Mouse (Mus musculus) gastrocnemius, adult 2 months (tissue): ENCODE measurements around the gene Pik3cg. TPM values are rescaled to one million over a fixed set of nuclear protein-coding genes. Genes with fewer than 3 reads are reported as not detected.

ENCODE experiments used
- DNase-seq: peaks from one replicate; pipeline ENCODE4 v3.0.0; 2022
- H3K27ac ChIP-seq: fragments of 200-600 bp; 2 replicates; pipeline ENCODE4 v1.8.1; 2022; ENCODE audit warnings: mild to moderate bottlenecking
- H3K4me3 ChIP-seq: fragments of 200-600 bp; 2 replicates; pipeline ENCODE4 v1.8.1; 2022; ENCODE audit warnings: mild to moderate bottlenecking, moderate library complexity
- CTCF ChIP-seq: fragments of 200-600 bp; IDR thresholded peaks from 2 replicates; pipeline ENCODE4 v1.8.1; 2022; ENCODE audit warnings: antibody characterized with exemption, mild to moderate bottlenecking, moderate library complexity
- intact Hi-C: fragments of 180-260 bp; cut with DNase I; formaldehyde crosslinking; loops from one replicate; pipeline ENCODE4 v1.15.1; 2025
- total RNA-seq, 2 experiments: library from RNA; stranded (reverse); gene quantifications; 2 replicates each; pipeline ENCODE4 v1.2.3; 2021

Pik3cg gene
- total RNA-seq, 2 experiments from 2014 or later, result 0.45 to 0.48 TPM

DNA sequence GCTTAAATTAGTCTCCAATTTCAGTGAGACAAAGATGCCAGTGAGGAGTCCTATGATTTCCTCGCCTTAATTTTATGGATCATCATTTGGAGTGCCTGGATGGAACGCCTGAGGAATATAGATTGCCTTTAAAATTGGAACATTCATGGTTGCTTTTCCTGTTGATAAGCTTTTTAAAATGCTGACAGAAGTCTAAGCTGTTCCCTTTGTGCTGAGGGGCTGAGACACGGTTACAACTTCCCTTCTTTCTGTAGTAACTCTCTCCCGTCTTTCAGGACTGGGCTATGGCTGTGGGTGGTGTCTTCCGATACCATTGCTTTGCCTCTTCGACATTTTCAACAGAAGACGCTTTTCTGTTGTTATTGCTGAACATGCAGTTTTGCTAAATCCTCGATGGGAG is 84.4 kb downstream of the Pik3cg start:
- H3K4me3 ChIP-seq, result no peak overlapping the region
- TF ChIP-seq CTCF, result no peak
- DNase-seq, result no peak
- intact Hi-C loops, result no loop called here
- H3K27ac ChIP-seq, result no peak overlapping the region

DNA sequence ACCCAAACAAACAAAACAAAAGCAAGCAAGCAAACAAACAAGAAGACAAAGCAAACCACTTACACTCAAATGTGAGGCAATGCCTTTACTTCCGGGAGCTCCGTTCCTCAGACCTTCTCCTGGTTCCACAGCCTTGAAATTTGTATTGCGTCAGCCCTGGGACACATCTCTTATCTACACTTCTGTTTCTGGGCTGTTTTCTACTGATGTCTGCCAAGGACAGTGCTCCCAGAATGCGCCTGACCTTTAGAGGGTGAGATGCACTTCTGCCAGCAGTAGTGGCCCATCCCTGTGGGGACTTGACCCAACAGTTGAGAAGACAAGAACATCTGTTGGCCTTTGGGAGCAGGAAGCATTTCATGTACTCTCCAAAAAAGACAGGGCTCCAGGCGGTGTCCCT is 84.9 kb downstream of the Pik3cg start:
- H3K27ac ChIP-seq, result no peak overlapping the region
- intact Hi-C loops, result no loop called here
- DNase-seq, result no peak
- TF ChIP-seq CTCF, result no peak
- H3K4me3 ChIP-seq, result no peak overlapping the region

Other genes starting within 250 kb of the Pik3cg start
- gene Prkar2b, start 147.4 kb downstream of the Pik3cg start, total RNA-seq, result 1 to 10 TPM in 1 of 2 experiments, under 1 TPM in 1; 0.28 to 1.1 TPM
- 1 to 10 TPM; 5.4 to 5.9 TPM for gene Ccdc71l, start 170.0 kb upstream of the Pik3cg start, total RNA-seq